Mouse (Mus musculus): ENCODE measurements around the gene Dtwd1.

DNA sequence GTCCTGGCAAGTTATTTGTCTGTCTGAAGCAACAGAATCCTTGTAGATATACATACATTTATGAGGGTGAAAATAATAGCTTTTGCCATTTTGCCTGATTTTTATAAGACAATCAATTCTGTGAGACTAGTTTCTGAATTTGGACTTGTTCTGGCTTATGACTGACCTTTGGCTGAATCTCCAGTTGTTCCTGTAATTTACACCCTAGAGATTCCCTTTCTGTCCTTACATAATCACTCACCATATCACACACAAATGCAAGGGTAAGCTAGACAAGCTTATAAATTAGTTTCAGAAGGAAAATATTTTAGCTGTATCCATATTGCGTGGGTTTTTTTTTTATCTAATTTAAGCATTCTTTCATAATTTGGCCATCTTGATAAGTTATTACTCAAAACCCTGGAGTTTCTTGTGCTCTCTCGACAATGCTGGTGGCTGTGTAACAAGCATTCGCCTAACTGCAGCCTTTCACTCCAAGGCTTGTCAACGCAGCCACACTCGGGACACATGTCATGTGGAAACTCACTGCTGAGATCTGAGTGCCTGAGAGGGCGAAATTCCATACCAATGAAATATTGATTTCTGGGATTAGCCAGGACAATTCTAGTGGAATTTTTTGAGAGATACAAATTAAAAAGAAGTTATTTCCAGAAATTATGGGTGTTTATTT, 59.2 kb downstream of the Dtwd1 start:
- TF ChIP-seq CHD1 (IDR thresholded peaks at IDR 0.05; ENCODE audit: low read depth, low read length) (no peak), RCOR1 (conservative IDR thresholded peaks at IDR 0.05; ENCODE audit: low read depth, low read length) (no peak)

Data from CH12.LX (cell line).